Mouse (Mus musculus) erythroblast, embryonic 14.5 days (primary cell): ENCODE data around the gene Ppa1.

Experiments used
- GATA1 ChIP-seq: IDR thresholded peaks from 2 replicates; pipeline ENCODE4 v1.6.1; 2012; ENCODE audit warnings: low read length, inconsistent platforms, mixed read lengths
- TAL1 ChIP-seq: IDR thresholded peaks from 3 replicates; pipeline ENCODE4 v1.6.1; 2012; ENCODE audit warnings: low read length, inconsistent platforms, mixed read lengths

DNA sequence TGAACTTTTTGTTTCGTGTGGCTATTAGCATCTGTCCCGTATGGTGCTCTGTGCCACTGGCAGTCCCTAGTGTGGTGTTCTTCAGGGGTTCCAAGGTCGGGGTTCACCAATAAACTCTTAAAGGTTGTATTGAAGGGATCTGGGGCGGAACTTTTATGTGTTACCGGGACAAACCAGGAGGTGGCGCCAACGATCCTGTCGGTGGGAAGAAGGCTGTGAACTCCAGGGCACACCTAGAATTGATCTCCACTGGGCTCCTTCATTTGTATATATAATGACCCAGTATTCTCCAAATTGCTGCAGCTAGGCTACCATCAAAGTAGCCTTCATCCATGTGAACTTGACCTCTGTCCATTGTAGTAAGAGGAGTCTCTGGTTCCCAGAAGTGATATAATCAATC, 42.5 kb upstream of the Ppa1 start:
- no peak for TF ChIP-seq GATA1
- TF ChIP-seq TAL1, result no peak
